Mouse (Mus musculus) right cerebral cortex, postnatal 36 days (tissue): ENCODE measurements around the gene Ahcy.
"Not testable (repeated sequence)": the region's sequence is repeated elsewhere in the genome, so short reads cannot be mapped to it uniquely, and the experiment has no call there.

Source experiments
- DNase-seq, 2 experiments: peaks; one replicate each; pipeline ENCODE4 v3.0.0; 2022; ENCODE audit warnings: low spot score in 2 of 2, mixed read lengths in 1 of 2

The Ahcy gene

DNA sequence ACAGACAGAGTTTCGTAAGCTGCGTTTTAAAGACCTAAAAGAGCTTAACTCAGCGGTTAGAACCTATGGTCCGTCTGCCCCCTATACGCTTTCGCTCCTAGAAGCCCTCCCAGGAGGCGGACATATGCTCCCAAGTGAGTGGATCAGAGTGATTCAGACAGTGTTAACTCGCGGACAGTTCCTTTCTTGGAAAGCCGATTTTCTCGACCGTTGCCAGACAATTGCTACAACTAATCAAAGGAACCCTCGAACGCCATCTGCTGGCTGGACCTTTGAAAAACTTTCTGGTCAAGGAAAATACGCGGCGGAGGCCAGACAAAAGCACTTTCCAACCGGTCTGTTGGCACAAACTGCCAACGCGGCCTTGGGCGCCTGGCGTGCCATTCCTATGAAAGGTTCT lies 54.6 kb downstream of the Ahcy start:
- DNase-seq: peak; percentile 70 to 78

DNA sequence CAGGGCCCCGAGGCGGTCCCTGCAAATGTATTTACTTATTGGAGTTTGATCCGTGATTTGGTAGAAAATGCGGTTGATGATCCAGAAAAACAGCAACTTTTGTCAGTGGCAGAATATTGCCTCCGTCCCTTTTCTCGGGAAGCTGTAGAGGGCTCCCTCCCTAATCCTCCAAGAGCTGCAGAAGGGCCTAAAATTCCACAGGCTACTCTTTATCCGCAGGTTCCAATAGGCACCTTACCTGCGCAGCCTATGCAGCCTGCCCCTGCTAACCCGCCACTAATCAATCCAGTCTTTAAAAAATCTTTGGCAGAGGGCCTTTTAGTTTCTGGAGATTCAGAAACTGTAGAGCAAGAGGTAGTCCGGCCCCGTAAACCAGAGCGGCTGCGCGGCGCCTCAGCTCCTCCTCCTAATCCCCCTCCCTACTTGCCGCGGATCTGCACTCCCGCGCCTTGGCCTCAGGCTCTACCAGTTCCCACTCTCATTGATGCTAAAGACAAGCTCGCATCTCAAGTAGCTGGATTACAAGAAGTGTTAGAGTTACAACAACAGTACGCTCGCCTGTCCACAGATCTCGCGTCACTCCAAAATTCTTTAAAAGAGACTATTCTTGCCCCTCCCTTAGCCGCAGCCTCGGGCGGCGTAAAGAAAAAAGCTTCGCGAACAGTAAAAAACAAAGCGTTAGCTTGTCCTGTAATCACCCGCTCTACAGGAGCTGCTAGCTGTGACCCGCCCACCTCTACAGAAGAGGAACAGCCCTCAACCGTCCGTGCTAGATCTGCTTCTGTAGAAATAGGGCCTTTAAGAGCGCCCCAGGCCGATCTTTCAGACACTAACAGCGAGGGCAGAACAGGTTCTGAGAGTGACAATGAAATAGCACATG lies 55.3 kb downstream of the Ahcy start:
- DNase-seq: peak; percentile 30 to 39

DNA sequence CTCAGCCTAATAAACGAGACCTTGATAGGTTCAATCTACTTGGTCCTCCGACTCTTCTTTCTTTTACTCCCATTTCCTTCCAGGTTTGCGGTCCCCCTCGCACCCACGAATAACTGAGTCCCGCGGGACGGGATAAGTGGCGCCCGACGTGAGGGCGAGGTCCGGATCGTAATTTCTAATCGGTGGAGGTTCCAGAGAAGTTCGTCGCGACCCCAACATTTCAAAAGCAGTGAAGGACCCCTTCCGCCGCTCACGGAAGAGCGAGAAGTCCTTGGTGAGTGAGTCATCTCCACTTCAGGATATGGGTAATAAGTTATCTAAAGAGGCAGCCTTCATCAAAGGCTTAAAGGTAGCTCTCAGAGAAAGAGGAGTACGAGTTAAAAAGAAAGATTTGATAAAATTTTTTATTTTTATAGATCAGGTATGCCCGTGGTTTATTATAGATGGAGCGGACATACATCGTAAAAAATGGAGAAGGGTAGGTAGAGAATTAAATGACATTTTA lies 56.0 kb downstream of the Ahcy start, which contains the start of gene Gm14226:
Gm14226 (plus strand) TSS at position 16 of the 505 bp plus-strand sequence.
- not testable (repeated sequence) for DNase-seq

DNA sequence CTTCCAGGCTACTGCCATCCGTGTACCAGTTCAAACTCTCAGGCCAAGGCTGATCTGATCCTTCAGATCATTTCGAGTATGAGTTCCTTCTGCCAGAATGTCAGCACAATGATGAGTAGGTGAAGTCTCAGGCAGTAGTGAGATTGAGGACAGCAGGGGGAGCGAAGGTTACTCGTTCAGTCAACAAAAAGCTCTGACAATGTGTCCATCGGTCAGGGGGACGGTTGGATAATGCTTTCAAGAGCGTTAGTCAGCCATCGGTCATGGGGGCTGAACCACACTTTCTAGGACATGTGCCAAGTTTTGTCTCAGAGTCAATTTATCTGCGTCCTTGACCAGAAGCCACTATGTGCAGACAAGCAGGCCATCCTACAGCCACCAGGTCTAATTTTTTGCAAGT lies 57.5 kb downstream of the Ahcy start:
- not testable (repeated sequence) for DNase-seq

DNA sequence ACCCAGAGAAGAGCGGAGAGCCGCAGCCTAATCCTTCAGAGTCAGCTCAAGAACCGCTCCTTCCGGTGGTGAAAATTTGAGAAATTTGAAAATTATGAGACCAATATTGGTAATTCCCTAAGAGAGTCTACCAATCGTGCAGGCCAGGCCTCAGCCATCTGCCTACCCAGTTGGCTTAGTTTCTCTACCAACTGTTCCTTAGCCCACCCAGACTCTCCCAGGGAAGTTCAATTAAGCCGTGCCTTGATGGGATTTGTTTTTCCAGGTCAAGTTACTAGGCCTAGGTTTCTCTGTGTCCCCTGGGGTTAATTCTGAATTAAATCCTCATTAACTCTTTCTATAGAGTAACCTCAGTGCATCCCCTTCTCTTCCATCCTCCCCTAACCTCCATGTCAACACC lies 61.3 kb downstream of the Ahcy start:
- DNase-seq: no peak

DNA sequence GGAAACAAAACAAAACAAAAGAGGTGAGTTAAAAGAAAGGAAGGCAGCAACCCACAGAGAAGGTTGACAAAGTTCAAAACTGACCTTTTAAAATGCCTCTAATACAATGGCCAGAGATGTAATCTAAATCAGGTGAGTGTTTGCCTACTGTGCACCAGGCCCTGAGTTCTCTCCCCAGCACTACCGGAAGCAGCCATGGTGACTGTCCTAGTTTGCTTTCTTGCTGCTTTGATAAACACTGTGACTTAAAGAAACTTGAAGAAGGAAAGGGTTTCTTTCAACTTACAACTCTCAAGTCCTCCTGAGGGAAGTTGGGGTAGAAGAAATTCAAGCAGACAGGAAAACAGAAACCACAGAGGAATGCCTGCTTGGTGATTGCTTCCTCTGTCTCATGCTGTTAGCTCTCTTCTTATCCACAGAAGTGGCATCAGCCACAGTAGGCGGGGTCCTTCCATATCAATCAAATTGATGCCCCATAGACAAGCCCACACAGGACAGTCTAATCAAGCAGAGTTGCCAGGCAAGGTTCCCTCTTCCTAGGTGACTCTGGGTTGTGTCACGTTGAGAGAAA lies 63.1 kb downstream of the Ahcy start:
- no peak for DNase-seq
